Mouse (Mus musculus): ENCODE data around the gene Plxna4. TPM values are rescaled to one million over a fixed set of nuclear protein-coding genes. Genes with fewer than 3 reads are reported as not detected.

Gene Plxna4
- total and polyA plus RNA-seq, 2 experiments from 2014 or later: 10.1 to 43.4 TPM

DNA sequence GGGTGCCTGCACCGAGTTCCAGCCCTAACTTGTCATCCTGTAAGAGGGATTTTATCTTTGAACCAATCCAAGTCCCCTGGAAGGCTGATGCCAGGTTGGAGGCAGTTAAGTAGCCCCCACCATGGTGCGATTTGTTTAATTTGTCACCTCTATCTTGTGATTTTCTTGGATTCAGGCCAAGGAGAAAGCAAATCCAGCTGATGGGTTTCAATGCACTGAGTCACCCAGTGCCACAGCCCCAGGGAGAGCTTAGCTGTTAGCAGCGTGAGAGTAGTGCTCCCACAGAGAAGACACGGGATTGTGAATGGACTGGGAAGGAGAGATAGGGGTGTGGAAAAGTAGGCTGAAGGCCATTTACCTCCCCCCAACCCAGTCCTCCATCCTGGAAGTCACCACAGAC, 375.6 kb downstream of the Plxna4 start:
- no peak for DNase-seq (ENCODE audit: low spot score)
- H3K9ac ChIP-seq (replicated peaks; ENCODE audit: low read length): no peak overlapping the region
- H3K36me3 ChIP-seq (ENCODE audit: insufficient read depth, low read length): 0 out of 2 replicates have a peak, but pooled peaks cover 15% of the 10 kb centered on the region
- no peaks in the 10 kb centered on the region for H3K27me3 ChIP-seq (ENCODE audit: insufficient read depth, low read length)
- no peak for TF ChIP-seq CTCF (IDR thresholded peaks at IDR 0.05; ENCODE audit: low read depth)
- ATAC-seq: no peak
- 38% methylated on average over 4 of the region's 4 CpGs for WGBS
- no peak overlapping the region for H3K4me2 ChIP-seq (ENCODE audit: low read depth, low read length)
- no peaks in the 10 kb centered on the region for H3K9me3 ChIP-seq (ENCODE audit: low read length)
- no peak overlapping the region for H3K27ac ChIP-seq
- no peaks in the 10 kb centered on the region for H3K4me1 ChIP-seq (ENCODE audit: insufficient read depth, low read length)
- H3K4me3 ChIP-seq (ENCODE audit: low read length): no peak overlapping the region

DNA sequence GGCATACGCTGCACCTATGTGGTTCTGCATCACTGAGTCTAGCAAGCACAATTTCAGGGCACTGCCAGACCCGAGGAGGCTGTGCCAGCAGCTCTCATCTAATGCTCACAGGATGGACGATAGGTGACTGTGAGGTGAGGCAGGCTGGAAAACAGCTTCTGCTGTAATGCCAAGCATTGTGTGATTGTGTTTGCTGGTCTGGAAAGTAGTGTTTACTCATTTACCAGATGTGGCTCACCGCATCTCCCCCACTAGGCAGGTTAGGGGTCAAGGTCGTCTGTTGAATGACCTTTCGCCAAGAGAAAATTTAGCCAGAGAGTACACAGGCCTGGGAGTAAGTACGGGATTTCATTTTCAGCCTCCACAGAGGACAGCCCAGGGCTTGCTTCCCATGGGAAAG, 377.9 kb downstream of the Plxna4 start:
- Histone ChIP-seq H3K4me3 (ENCODE audit: low read length) (no peak overlapping the region), H3K27me3 (ENCODE audit: insufficient read depth, low read length) (no peaks in the 10 kb centered on the region), H3K9ac (replicated peaks; ENCODE audit: low read length) (no peak overlapping the region), H3K27ac (no peak overlapping the region), H3K4me1 (ENCODE audit: insufficient read depth, low read length) (no peaks in the 10 kb centered on the region), H3K36me3 (ENCODE audit: insufficient read depth, low read length) (0 out of 2 replicates have a peak, but pooled peaks cover 14% of the 10 kb centered on the region), H3K9me3 (ENCODE audit: low read length) (no peaks in the 10 kb centered on the region), H3K4me2 (ENCODE audit: low read depth, low read length) (no peak overlapping the region)
- ATAC-seq (0 out of 2 replicates have a peak, but pooled peaks have one; percentile 43), DNase-seq (ENCODE audit: low spot score) (peak; percentile 20)
- no peak for TF ChIP-seq CTCF (IDR thresholded peaks at IDR 0.05; ENCODE audit: low read depth)
- 74% methylated on average over 7 of the region's 7 CpGs for WGBS

DNA sequence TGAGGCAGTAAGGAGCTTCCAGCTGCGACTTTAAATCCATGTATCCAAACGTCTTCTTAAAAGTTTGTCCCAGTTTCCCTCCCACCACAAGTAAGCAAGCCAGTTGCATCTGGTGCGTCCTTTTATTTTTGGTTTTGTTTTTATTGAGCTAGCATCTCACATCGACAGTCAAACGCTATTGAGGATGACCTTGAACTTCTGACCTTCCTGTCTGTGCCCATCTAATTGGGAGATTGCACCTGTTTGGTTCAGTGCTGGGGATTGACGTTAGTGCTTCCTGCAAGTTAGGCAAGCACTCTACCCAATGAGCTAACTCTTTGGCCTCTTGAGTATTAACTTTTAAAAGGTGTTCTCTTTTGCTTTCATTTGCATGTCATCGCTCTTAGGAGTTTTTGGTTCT, 379.0 kb downstream of the Plxna4 start:
- Histone ChIP-seq H3K36me3 (ENCODE audit: insufficient read depth, low read length) (0 out of 2 replicates have a peak, but pooled peaks cover 5% of the 10 kb centered on the region), H3K4me1 (ENCODE audit: insufficient read depth, low read length) (no peaks in the 10 kb centered on the region), H3K4me2 (ENCODE audit: low read depth, low read length) (no peak overlapping the region), H3K9ac (replicated peaks; ENCODE audit: low read length) (no peak overlapping the region), H3K4me3 (ENCODE audit: low read length) (no peak overlapping the region), H3K9me3 (ENCODE audit: low read length) (no peaks in the 10 kb centered on the region), H3K27ac (no peak overlapping the region), H3K27me3 (ENCODE audit: insufficient read depth, low read length) (no peaks in the 10 kb centered on the region)
- 88% methylated on average over 7 of the region's 7 CpGs for WGBS
- ATAC-seq (no peak), DNase-seq (ENCODE audit: low spot score) (no peak)
- TF ChIP-seq CTCF (IDR thresholded peaks at IDR 0.05; ENCODE audit: low read depth): no peak

DNA sequence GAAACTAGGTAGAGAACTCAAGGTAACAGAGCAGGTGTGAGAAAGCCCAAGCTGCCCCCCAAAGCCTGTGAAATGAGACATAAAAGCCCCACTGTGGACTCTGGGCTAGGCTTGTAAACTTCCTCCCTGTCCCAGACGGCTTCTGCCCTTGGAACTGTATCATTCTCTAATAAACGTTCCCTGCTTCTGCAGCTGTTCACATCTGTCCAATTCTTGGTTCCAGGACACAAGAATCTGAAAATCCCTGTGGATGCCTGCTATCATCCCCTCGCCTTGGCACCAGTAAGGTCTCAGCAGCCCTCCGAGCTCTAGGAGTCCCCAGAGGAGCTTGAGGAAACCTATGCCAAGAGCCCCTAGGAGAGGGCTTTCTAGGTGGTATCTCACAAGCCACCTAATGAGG, 383.7 kb downstream of the Plxna4 start:
- no peak for ATAC-seq
- Histone ChIP-seq H3K4me3 (ENCODE audit: low read length) (no peak overlapping the region), H3K4me2 (ENCODE audit: low read depth, low read length) (no peak overlapping the region), H3K4me1 (ENCODE audit: insufficient read depth, low read length) (no peaks in the 10 kb centered on the region), H3K27ac (no peak overlapping the region), H3K9me3 (ENCODE audit: low read length) (no peaks in the 10 kb centered on the region), H3K9ac (replicated peaks; ENCODE audit: low read length) (no peak overlapping the region), H3K36me3 (ENCODE audit: insufficient read depth, low read length) (no peaks in the 10 kb centered on the region; the same call in none of the 2 replicates), H3K27me3 (ENCODE audit: insufficient read depth, low read length) (no peaks in the 10 kb centered on the region)
- 80% methylated on average over 4 of the region's 4 CpGs for WGBS
- no peak for TF ChIP-seq CTCF (IDR thresholded peaks at IDR 0.05; ENCODE audit: low read depth)
- DNase-seq (ENCODE audit: low spot score): no peak

DNA sequence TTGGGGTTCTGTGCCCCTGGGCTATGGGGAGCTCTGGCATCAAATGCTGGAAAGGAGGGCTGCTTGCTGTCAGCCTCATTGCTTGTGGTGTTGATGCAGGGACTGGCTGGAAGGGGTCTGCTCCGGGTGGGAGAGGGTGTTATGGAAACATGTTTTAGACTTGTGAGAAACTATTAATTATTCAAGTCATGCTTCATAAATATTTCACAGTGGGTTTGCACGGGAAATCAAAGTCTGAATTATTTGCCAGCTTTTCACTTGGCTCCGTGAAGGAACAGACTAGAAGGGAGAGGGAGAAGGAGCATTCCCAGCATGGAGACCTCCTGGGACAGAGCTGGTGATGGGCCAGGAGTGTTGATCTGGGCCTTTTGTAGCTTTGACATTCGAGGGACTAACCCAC, 384.6 kb downstream of the Plxna4 start:
- TF ChIP-seq CTCF (IDR thresholded peaks at IDR 0.05; ENCODE audit: low read depth): no peak
- ATAC-seq (peak; percentile 58; the same call in 1 of the 2 replicates), DNase-seq (ENCODE audit: low spot score) (peak; percentile 51)
- Histone ChIP-seq H3K36me3 (ENCODE audit: insufficient read depth, low read length) (peaks cover 4% of the 10 kb centered on the region), H3K9me3 (ENCODE audit: low read length) (no peaks in the 10 kb centered on the region), H3K27me3 (ENCODE audit: insufficient read depth, low read length) (no peaks in the 10 kb centered on the region), H3K4me1 (ENCODE audit: insufficient read depth, low read length) (no peaks in the 10 kb centered on the region), H3K4me2 (ENCODE audit: low read depth, low read length) (no peak overlapping the region), H3K4me3 (ENCODE audit: low read length) (no peak overlapping the region), H3K27ac (no peak overlapping the region), H3K9ac (replicated peaks; ENCODE audit: low read length) (no peak overlapping the region)
- 14% methylated on average over 4 of the region's 4 CpGs for WGBS

DNA sequence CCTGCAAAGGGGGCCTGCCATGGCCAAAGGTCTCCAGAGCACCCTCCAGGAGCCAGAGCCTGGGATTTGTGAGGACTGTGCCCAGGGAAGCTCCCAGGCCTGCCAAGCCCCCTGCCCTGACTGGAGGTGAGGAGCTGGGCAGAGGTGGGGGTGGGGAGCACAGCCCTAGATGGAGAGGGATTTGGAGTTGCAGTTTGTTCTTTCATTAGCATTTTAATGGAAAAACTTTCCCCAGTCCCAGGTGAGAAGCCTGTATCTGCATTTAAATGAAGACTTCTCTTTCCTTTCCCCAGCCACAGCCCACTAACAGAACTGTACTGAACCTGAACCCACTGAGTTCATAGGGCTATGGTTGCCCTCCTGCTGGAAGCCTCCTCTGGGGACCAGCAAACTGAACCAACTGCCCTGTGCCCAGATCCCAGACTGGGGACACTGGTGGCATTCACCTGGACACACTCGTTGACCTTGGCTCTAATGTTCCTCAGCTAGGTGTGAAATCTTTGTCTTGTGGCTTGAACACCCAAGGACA, 385.3 kb downstream of the Plxna4 start:
- peaks cover 4% of the 10 kb centered on the region for H3K36me3 ChIP-seq (ENCODE audit: insufficient read depth, low read length)
- WGBS: 61% methylated on average over 1 of the region's 1 CpGs
- no peaks in the 10 kb centered on the region for H3K27me3 ChIP-seq (ENCODE audit: insufficient read depth, low read length)
- no peaks in the 10 kb centered on the region for H3K9me3 ChIP-seq (ENCODE audit: low read length)
- DNase-seq (ENCODE audit: low spot score) (no peak), ATAC-seq (no peak)
- no peak overlapping the region for H3K9ac ChIP-seq (replicated peaks; ENCODE audit: low read length)
- H3K4me1 ChIP-seq (ENCODE audit: insufficient read depth, low read length): no peaks in the 10 kb centered on the region
- no peak overlapping the region for H3K4me2 ChIP-seq (ENCODE audit: low read depth, low read length)
- TF ChIP-seq CTCF (IDR thresholded peaks at IDR 0.05; ENCODE audit: low read depth): no peak
- no peak overlapping the region for H3K4me3 ChIP-seq (ENCODE audit: low read length)
- no peak overlapping the region for H3K27ac ChIP-seq

DNA sequence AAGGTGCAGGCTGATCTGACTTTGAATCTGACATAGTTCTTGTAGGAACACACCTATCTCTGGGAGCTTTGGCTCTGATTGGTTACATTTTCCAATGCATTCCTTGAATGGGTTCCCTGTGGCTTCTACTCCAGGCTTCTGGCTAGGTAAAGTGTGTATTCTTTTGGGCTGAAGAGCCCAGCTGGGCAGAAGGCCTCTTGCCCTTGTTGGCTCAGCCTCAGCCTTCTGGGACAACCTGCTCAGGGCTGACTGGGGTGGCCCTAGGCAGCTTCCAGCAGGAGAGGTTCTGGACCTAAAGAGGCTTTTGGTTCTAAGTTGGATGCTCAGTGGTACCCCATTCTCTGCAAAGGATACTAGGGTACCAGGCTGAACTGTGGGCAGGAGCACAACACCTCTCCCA, 386.5 kb downstream of the Plxna4 start:
- no peaks in the 10 kb centered on the region for H3K27me3 ChIP-seq (ENCODE audit: insufficient read depth, low read length)
- DNase-seq (ENCODE audit: low spot score) (no peak), ATAC-seq (no peak)
- no peak overlapping the region for H3K4me3 ChIP-seq (ENCODE audit: low read length)
- peaks cover 4% of the 10 kb centered on the region for H3K36me3 ChIP-seq (ENCODE audit: insufficient read depth, low read length)
- no peaks in the 10 kb centered on the region for H3K9me3 ChIP-seq (ENCODE audit: low read length)
- H3K4me1 ChIP-seq (ENCODE audit: insufficient read depth, low read length): no peaks in the 10 kb centered on the region
- no peak overlapping the region for H3K27ac ChIP-seq
- no peak overlapping the region for H3K9ac ChIP-seq (replicated peaks; ENCODE audit: low read length)
- TF ChIP-seq CTCF (IDR thresholded peaks at IDR 0.05; ENCODE audit: low read depth): no peak
- H3K4me2 ChIP-seq (ENCODE audit: low read depth, low read length): no peak overlapping the region
